Mouse (Mus musculus) right cerebral cortex, adult 2 months (tissue): Measurements from ENCODE around the gene Il1f10.

Experiments
- DNase-seq, 2 experiments: peaks; one replicate each; pipeline ENCODE4 v3.0.0; 2021 to 2022; ENCODE audit warnings: low spot score in 2 of 2

The Il1f10 gene

GRCm38 (mm10) chr2:24290896-24291295 is at the start of gene Il1f10:
TSS of gene Il1f10 (plus strand) at chr2:24291196.
- no peak for DNase-seq

- no peak for DNase-seq
These were observed 23.5 kb upstream of the Il1f10 start for GRCm38 (mm10) chr2:24267503-24267902.

GRCm38 (mm10) chr2:24273619-24274018 is 17.4 kb upstream of the Il1f10 start:
- no peak for DNase-seq

- DNase-seq, result no peak
These were observed 15.8 kb upstream of the Il1f10 start for GRCm38 (mm10) chr2:24275146-24275545.

GRCm38 (mm10) chr2:24276654-24277053 is 14.3 kb upstream of the Il1f10 start, which contains the start of gene Il1f5:
TSS of gene Il1f5 (plus strand) at chr2:24276954.
- DNase-seq, result no peak

- no peak for DNase-seq
These were observed 3.6 kb downstream of the Il1f10 start for GRCm38 (mm10) chr2:24294616-24295015.

- peak; percentile 39 to 72 for DNase-seq
These were observed 5.8 kb downstream of the Il1f10 start for GRCm38 (mm10) chr2:24296837-24297236.

GRCm38 (mm10) chr2:24311302-24312001 is 20.5 kb downstream of the Il1f10 start:
- DNase-seq, result no peak

GRCm38 (mm10) chr2:24316919-24317318 is 25.9 kb downstream of the Il1f10 start:
- no peak for DNase-seq

GRCm38 (mm10) chr2:24317919-24318598 is 27.1 kb downstream of the Il1f10 start:
- no peak for DNase-seq

GRCm38 (mm10) chr2:24335333-24335732 is 44.3 kb downstream of the Il1f10 start:
- no peak for DNase-seq

GRCm38 (mm10) chr2:24336545-24336944 is 45.5 kb downstream of the Il1f10 start, which contains the start of gene Il1rn:
TSS of gene Il1rn (plus strand) at chr2:24336853.
- DNase-seq, result no peak

- DNase-seq, result no peak
These were observed 50.4 kb downstream of the Il1f10 start for GRCm38 (mm10) chr2:24341395-24341885.
